Mouse (Mus musculus) MEL (cell line): ENCODE data around the gene Snap91. TPM values are rescaled to one million over a fixed set of nuclear protein-coding genes. Genes with fewer than 3 reads are reported as not detected.

Experiments used
- DNase-seq: peaks from one replicate; pipeline ENCODE4 v3.0.0; 2011; ENCODE audit warnings: low read depth, low spot score
- H3K27ac ChIP-seq: 2 replicates; pipeline ENCODE4 v1.5.1; 2012; ENCODE audit warnings: low read depth, mild to moderate bottlenecking, control low read depth, low read length, moderate library complexity; ENCODE audit not compliant: control insufficient read depth
- H3K27me3 ChIP-seq, 2 experiments: fragments of 150-350 bp in 1 of 2; sonication (generic) in 1 of 2; 2 replicates each; pipeline ENCODE4 v1.6.1; 2012; ENCODE audit warnings: low read length in 2 of 2, mild to moderate bottlenecking in 2 of 2, improper control_type of control experiment in 1 of 2, moderate library complexity in 1 of 2; ENCODE audit not compliant: insufficient read depth in 2 of 2, control insufficient read depth in 1 of 2
- H3K36me3 ChIP-seq, 2 experiments: 2 replicates each; pipeline ENCODE4 v1.6.1; 2012 to 2014; ENCODE audit warnings: low read length in 2 of 2, improper control_type of control experiment in 1 of 2, inconsistent platforms in 1 of 2, mild to moderate bottlenecking in 1 of 2; ENCODE audit not compliant: insufficient read depth in 2 of 2, control insufficient read depth in 1 of 2
- H3K4me1 ChIP-seq, 2 experiments: fragments of 150-350 bp in 1 of 2; sonication (generic) in 1 of 2; 2 replicates each; pipeline ENCODE4 v1.6.1; 2012; ENCODE audit warnings: low read length in 2 of 2, improper control_type of control experiment in 1 of 2, mild to moderate bottlenecking in 1 of 2; ENCODE audit not compliant: insufficient read depth in 2 of 2, control insufficient read depth in 1 of 2
- H3K4me3 ChIP-seq, 2 experiments: fragments of 150-350 bp in 1 of 2; sonication (generic) in 1 of 2; 2 replicates each; pipeline ENCODE4 v1.5.1; 2012; ENCODE audit warnings: low read depth in 2 of 2, low read length in 2 of 2, mild to moderate bottlenecking in 2 of 2, moderate library complexity in 2 of 2, control low read depth in 1 of 2, improper control_type of control experiment in 1 of 2; ENCODE audit not compliant: control insufficient read depth in 1 of 2, insufficient read depth in 1 of 2
- H3K79me2 ChIP-seq: 2 replicates; pipeline ENCODE4 v1.6.1; 2012; ENCODE audit warnings: mild to moderate bottlenecking, low read length, moderate library complexity; ENCODE audit not compliant: control insufficient read depth, poor library complexity, insufficient read depth
- H3K9ac ChIP-seq: 2 replicates; pipeline ENCODE4 v1.6.1; 2012; ENCODE audit warnings: low read depth, mild to moderate bottlenecking, control low read depth, low read length, moderate library complexity; ENCODE audit not compliant: control insufficient read depth, poor library complexity, severe bottlenecking
- H3K9me3 ChIP-seq: fragments of 150-350 bp; sonication (generic); replicated peaks from 2 replicates; pipeline ENCODE4 v1.6.1; 2012; ENCODE audit warnings: mild to moderate bottlenecking, low read length, improper control_type of control experiment, moderate library complexity; ENCODE audit not compliant: insufficient read depth
- BHLHE40 ChIP-seq: IDR thresholded peaks from 2 replicates; pipeline ENCODE4 v1.6.1; 2012; ENCODE audit warnings: low read depth, mild to moderate bottlenecking, inconsistent platforms, low read length, improper control_type of control experiment, borderline replicate concordance
- CHD1 ChIP-seq: IDR thresholded peaks from 2 replicates; pipeline ENCODE4 v1.6.1; 2012; ENCODE audit warnings: low read depth, mild to moderate bottlenecking, inconsistent platforms, low read length, improper control_type of control experiment
- E2F4 ChIP-seq: IDR thresholded peaks from 2 replicates; pipeline ENCODE4 v1.6.1; 2011; ENCODE audit warnings: low read depth, low read length, improper control_type of control experiment, borderline replicate concordance
- ELF1 ChIP-seq: IDR thresholded peaks from 2 replicates; pipeline ENCODE4 v1.6.1; 2014; ENCODE audit warnings: low read depth, mild to moderate bottlenecking, inconsistent platforms, low read length, improper control_type of control experiment, moderate library complexity
- GATA1 ChIP-seq: IDR thresholded peaks from 2 replicates; pipeline ENCODE4 v1.6.1; 2011; ENCODE audit warnings: low read depth, low read length, improper control_type of control experiment
- JUND ChIP-seq: IDR thresholded peaks from 2 replicates; pipeline ENCODE4 v1.6.1; 2011; ENCODE audit warnings: low read depth, mild to moderate bottlenecking, improper control_type of control experiment, low read length
- KAT2A ChIP-seq: conservative IDR thresholded peaks from 2 replicates; pipeline ENCODE4 v1.6.1; 2012; ENCODE audit warnings: low read depth, low read length, improper control_type of control experiment, inconsistent platforms
- MAX ChIP-seq: IDR thresholded peaks from 2 replicates; pipeline ENCODE4 v1.6.1; 2011; ENCODE audit warnings: low read length, improper control_type of control experiment
- MYB ChIP-seq: IDR thresholded peaks from 2 replicates; pipeline ENCODE4 v1.6.1; 2011; ENCODE audit warnings: mild to moderate bottlenecking, low read depth, low read length, improper control_type of control experiment
- MYC ChIP-seq: IDR thresholded peaks from 2 replicates; pipeline ENCODE4 v1.6.1; 2011; ENCODE audit warnings: low read depth, mild to moderate bottlenecking, low read length, improper control_type of control experiment, moderate library complexity
- NRF1 ChIP-seq: IDR thresholded peaks from 2 replicates; pipeline ENCODE4 v1.6.1; 2014; ENCODE audit warnings: low read depth, mild to moderate bottlenecking, inconsistent platforms, low read length, improper control_type of control experiment, moderate library complexity; ENCODE audit not compliant: poor library complexity, insufficient read depth, severe bottlenecking
- POLR2A ChIP-seq, 2 experiments: IDR thresholded peaks; 2 replicates each; pipeline ENCODE4 v1.6.1; 2011 to 2012; ENCODE audit warnings: low read length in 2 of 2, mild to moderate bottlenecking in 2 of 2, control low read depth in 1 of 2, improper control_type of control experiment in 1 of 2, low read depth in 1 of 2, moderate library complexity in 1 of 2; ENCODE audit not compliant: control insufficient read depth in 1 of 2, insufficient read depth in 1 of 2, poor library complexity in 1 of 2
- RCOR1 ChIP-seq: IDR thresholded peaks from 2 replicates; pipeline ENCODE4 v1.6.1; 2012; ENCODE audit warnings: low read depth, mild to moderate bottlenecking, inconsistent platforms, low read length, improper control_type of control experiment
- TCF12 ChIP-seq: IDR thresholded peaks from 2 replicates; pipeline ENCODE4 v1.6.1; 2014; ENCODE audit warnings: low read depth, mild to moderate bottlenecking, inconsistent platforms, low read length, improper control_type of control experiment, moderate library complexity
- UBTF ChIP-seq: IDR thresholded peaks from 2 replicates; pipeline ENCODE4 v1.6.1; 2012; ENCODE audit warnings: low read depth, mild to moderate bottlenecking, inconsistent platforms, low read length, improper control_type of control experiment, moderate library complexity, borderline replicate concordance; ENCODE audit not compliant: insufficient read depth
- USF1 ChIP-seq: IDR thresholded peaks from 2 replicates; pipeline ENCODE4 v1.6.1; 2014; ENCODE audit warnings: low read depth, mild to moderate bottlenecking, inconsistent platforms, low read length, improper control_type of control experiment, moderate library complexity
- USF2 ChIP-seq, 2 experiments: IDR thresholded peaks; 2 replicates each; pipeline ENCODE4 v1.6.1; 2011 to 2012; ENCODE audit warnings: improper control_type of control experiment in 2 of 2, low read length in 2 of 2, borderline replicate concordance in 1 of 2, inconsistent platforms in 1 of 2, low read depth in 1 of 2, mild to moderate bottlenecking in 1 of 2; ENCODE audit not compliant: insufficient read depth in 1 of 2
- ZKSCAN1 ChIP-seq: IDR thresholded peaks from 2 replicates; pipeline ENCODE4 v1.6.1; 2012; ENCODE audit warnings: low read depth, mild to moderate bottlenecking, inconsistent platforms, low read length, improper control_type of control experiment, moderate library complexity
- ZNF384 ChIP-seq: IDR thresholded peaks from 2 replicates; pipeline ENCODE4 v1.6.1; 2012; ENCODE audit warnings: low read depth, mild to moderate bottlenecking, inconsistent platforms, low read length, improper control_type of control experiment
- polyA plus RNA-seq, 2 experiments: library from polyadenylated mRNA; stranded (reverse) in 1 of 2; unstranded in 1 of 2; fragments of >175 nt in 1 of 2; fragments of >200 nt in 1 of 2; gene quantifications; 2 replicates each; pipeline versions ENCODE4 v1.2.1 to v1.2.4; 2012; ENCODE audit warnings: low replicate concordance in 2 of 2, low read depth in 1 of 2; ENCODE audit not compliant: insufficient read length in 2 of 2, insufficient read depth in 1 of 2, missing spikeins in 1 of 2
- total RNA-seq: library from RNA; depleted of rRNA; stranded (reverse); fragments of 300-350 nt; gene quantifications from 2 replicates; pipeline ENCODE4 v1.2.3, GENCODE M21; 2012

The Snap91 gene
- total and polyA plus RNA-seq, 3 experiments, result not detected

- H3K9me3 ChIP-seq, result no peaks in the 10 kb centered on the region
- H3K9ac ChIP-seq, result no peak overlapping the region
- H3K36me3 ChIP-seq, result no peaks in the 10 kb centered on the region
- no peak overlapping the region for H3K27ac ChIP-seq
- H3K79me2 ChIP-seq, result no peaks in the 10 kb centered on the region
- no peak for TF ChIP-seq CHD1
- no peak for TF ChIP-seq E2F4
- TF ChIP-seq USF2 (IDR thresholded peaks at IDR 0.05; ENCODE audit: borderline replicate concordance in 1 of 2, insufficient read depth in 1 of 2, low read depth in 1 of 2, low read length in 2 of 2), result no peak
- no peak for TF ChIP-seq GATA1
- no peak for TF ChIP-seq NRF1
- no peak for TF ChIP-seq JUND
- TF ChIP-seq RCOR1, result no peak
- no peak for TF ChIP-seq USF1
- no peak for TF ChIP-seq ZNF384
- no peak for TF ChIP-seq MYC
- no peak for TF ChIP-seq MAX
- no peak for TF ChIP-seq ZKSCAN1
- TF ChIP-seq ELF1, result no peak
- no peak for TF ChIP-seq BHLHE40
- TF ChIP-seq KAT2A, result no peak
- TF ChIP-seq UBTF, result no peak
- TF ChIP-seq TCF12, result no peak
- no peak for TF ChIP-seq MYB
- no peak overlapping the region for H3K4me3 ChIP-seq
- no peaks in the 10 kb centered on the region for H3K4me1 ChIP-seq
- DNase-seq, result no peak
- H3K27me3 ChIP-seq, result peaks cover 0 to 3% of the 10 kb centered on the region in 2 experiments; a peak in 2 of 4 replicates
Observed at GRCm38 (mm10) chr9:86798129-86798528, 82.3 kb downstream of the Snap91 start.

- Histone ChIP-seq H3K79me2 (no peaks in the 10 kb centered on the region), H3K4me3 (no peak overlapping the region), H3K36me3 (no peaks in the 10 kb centered on the region), H3K4me1 (no peaks in the 10 kb centered on the region), H3K27ac (no peak overlapping the region), H3K9ac (no peak overlapping the region), H3K9me3 (no peaks in the 10 kb centered on the region), H3K27me3 (peaks cover 0 to 3% of the 10 kb centered on the region in 2 experiments; a peak in 2 of 4 replicates)
- no peak for TF ChIP-seq NRF1
- TF ChIP-seq MYB, result no peak
- TF ChIP-seq USF1, result no peak
- TF ChIP-seq USF2 (IDR thresholded peaks at IDR 0.05; ENCODE audit: borderline replicate concordance in 1 of 2, insufficient read depth in 1 of 2, low read depth in 1 of 2, low read length in 2 of 2), result no peak
- TF ChIP-seq POLR2A (IDR thresholded peaks at IDR 0.05; ENCODE audit: control insufficient read depth in 1 of 2, insufficient read depth in 1 of 2, low read depth in 1 of 2, low read length in 2 of 2, poor library complexity in 1 of 2), result no peak
- DNase-seq, result no peak
Observed at GRCm38 (mm10) chr9:86797553-86797952, 82.9 kb downstream of the Snap91 start.
